Mouse (Mus musculus) forelimb bud, embryonic 11.5 days (tissue): Measurements from ENCODE around the gene 4930451I11Rik.

Source experiments
- DNase-seq: peaks from one replicate; pipeline ENCODE4 v3.0.0-alpha.2; 2012; ENCODE audit warnings: low read depth, low spot score

4930451I11Rik gene

DNA sequence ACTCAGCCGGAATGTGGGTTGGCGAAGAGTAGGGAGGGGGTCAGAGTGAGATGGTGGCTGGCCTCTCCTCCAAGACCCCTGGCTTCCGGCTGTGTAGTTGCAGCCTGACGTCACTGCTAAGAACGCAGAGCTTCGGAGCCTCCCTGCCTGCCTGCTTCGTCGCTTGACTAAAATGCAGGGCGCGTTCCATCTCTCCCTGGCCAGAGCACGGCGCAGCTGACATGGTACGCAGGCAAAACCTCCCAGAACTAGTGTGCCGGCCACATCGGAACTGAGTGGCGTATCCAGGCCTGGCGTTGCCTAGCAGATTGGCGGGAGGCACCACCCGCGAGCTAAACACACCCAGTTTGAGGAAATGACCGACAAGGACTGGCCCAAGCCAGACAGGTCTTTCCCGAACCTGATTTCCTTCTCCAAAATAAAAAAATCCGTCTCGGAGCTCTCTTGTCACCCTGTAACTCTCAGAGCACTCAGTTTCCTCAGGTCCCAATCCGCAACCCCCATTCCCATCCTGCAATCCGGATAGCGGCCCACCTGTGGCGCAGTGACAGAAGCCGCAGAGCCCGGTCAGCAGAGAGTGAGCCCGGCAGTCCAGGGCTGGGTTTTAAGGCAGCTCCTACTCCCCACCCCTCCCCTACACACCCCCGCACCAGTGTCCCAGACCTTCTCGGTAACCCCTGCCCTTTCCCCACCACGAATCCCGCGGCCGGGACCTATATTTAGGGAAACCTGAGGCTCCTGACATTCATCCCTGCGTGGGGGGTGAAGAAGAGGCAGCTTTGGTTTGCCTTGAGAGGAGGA, 31.8 kb downstream of the 4930451I11Rik start:
- DNase-seq = peak; percentile 92

DNA sequence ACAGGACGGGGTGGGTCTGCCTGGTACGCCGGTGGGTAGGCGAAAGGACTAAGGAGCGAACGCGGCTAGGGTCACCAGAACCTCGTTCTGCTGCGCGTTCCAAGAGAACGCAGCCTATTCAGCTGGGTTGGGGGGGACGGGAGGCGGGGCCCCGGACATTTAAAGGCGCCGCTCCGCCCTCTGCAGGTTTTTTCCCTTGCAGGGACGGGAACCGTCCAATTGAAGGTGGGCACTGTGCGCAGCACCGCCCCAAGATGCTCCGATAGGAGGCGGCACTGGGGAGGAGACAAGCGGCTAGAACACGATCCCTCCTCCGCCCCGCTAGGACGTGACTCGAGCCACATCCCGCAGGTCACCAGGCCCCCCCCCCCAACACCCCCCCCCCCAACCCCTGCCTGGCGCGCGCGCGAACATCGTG, 32.4 kb downstream of the 4930451I11Rik start:
- peak; percentile 98 for DNase-seq

DNA sequence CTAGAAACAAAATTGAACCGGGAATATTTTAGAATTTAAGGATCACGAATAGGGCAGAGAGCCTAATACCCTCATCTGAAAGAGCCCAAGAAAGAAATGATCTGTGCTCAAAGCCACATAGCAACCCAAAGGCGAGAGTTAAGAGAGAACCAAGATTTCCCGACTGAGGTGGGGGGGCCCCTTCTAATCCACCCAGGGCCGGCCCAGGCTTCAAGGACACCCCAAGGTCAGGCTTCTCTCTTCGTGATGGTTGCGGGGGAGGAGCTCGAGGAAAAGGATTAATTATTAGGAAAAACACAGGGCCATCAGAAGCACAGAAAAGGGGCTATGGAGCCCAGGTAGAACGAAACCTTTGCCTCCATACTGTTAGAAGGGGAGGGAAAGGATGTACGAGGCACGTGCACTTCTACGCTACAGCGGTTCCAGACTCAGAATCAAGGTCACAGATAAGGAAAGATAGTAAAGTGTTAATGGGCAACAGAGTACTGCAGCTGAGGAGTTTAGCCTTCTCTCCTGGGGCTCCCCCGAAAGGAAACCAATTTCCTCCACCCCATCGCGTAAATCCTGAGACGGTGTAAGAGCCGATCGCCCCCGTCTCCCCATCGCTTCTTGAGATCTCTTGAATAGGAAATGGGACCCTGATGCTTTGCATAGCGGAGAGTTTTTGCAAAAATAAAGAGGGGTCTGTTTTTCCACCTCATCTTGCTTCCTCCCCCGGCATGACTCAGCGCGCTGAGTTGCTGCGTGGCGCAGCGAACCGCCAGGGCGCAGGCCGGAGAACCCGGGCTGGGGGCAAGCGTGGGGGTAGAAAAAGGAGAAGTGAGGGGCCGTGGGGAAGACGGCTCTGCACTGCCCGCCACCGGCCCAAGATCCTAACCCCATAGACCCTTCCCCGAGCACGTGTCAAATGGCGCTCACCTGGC, 33.1 kb downstream of the 4930451I11Rik start:
- peak; percentile 17 for DNase-seq

DNA sequence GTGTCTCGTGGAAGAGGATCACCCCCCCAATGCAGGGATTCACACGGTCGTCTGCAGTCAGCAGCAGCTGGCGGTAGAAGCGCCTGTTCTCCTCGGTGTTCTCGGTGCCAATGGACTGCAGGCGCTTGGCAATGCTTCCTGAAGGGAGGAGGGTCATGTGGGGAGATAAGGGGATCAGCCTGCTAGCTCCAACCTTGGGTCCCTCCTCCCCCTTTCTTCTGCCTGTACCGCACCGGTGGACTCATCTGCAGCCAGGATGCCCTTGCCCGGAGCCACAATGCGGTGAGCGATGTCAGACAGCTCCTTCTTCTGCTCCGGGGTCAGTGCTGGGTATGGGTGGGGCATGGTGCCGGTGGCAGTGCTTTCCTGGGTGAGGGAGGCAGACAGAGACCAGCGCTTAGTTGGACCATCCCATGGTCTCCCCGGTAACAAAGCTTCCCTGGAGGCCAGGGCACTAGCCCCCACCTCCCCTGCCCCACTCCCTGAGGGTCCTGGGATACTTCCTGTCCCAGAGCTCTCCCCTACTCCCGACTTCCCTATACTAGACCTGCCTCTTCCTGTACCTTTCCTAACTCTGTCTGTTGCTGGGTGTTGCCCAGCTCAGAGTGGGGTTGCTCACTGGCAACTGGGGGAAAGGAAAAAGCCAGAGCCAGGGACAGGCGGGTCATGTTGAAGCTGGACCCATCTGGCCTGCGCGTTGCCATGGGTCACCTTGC, 33.9 kb downstream of the 4930451I11Rik start, which contains the start of gene Fam57b:
Fam57b (plus strand) TSS at position 258 of the 716 bp plus-strand sequence.
- DNase-seq = no peak

DNA sequence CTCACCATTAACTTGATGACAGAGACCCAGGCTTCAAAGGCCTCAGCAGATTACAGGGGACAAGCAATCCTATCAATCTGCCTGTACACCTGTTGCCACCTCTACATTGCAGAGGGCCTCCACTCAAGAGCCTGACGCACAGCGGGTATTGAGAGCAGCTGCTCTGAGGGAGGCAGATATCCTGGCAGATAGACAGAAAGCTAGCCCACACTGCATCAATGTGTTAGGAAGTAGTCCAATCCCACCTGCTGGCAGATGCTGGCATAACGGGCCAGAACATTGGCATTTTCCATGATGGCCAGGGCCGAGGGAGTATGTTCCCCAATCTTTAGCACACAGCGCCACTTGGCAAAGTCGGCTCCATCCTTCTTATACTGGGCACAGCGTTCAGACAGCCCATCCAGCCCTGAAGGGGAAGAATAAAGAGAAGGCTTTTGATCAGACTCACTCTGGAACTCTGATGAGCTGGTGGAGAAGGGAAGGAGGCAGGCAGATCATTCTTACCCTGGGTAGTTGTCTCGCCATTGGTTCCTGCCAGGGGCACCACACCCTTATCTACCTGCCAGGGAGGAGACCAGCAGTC, 35.0 kb downstream of the 4930451I11Rik start:
- DNase-seq = no peak

DNA sequence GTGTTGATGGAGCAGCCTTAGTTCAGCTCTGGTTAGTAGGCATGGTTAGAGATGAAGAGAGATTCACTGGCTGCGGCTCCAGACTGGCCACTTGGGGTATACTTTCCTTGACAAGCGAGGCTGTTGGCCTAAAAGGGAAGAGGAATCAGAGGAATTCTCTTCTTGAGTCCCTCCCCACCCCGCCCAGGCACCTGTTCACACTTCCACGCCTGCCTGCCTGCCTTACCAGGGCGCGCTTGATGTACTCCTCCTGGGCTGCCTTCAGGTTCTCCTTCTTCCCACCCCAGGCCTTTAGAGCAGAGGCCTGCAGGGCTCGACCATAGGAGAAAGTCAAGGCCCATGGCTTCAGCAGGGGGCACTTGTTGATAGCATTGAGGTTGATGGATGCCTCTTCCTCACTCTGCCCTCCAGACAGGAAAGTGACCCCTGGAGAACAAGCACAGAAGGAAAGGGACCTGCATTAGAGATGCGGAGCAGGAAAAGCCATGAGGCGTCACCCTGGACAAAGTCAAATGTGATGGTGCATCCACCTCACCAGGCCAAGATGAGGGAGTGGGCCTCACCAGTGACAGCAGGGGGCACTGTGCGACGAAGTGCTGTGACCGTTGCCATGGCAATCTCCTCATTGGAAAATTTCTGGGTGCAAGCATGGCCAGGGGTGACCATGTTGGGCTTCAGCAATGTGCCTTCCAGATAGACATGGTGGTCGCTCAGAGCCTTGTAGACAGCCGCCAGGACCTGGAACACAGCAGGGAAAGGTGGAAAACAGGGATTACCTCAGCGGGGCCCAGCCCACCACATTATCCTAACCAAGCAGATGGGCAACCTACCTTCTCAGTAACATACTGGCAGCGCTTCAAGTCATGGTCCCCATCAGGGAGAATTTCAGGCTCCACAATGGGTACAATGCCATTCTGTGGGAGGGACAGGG, 35.8 kb downstream of the 4930451I11Rik start:
- DNase-seq = no peak

DNA sequence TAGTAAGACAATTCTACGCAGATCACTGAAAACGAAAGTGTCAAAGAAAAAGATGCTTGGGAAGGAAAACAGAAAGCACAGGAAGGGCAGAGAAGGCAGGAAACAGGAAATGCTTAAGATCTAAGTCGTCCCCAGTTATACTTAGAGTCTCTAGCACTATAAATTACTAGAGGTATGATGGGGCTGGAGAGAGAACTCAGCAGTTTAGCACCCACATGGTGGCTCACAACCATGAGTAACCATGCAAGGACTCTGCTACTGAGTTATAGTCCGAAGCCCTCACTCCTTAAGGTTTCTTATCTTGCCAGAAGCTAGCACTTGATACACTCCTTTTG, 37.2 kb downstream of the 4930451I11Rik start:
- DNase-seq = no peak

DNA sequence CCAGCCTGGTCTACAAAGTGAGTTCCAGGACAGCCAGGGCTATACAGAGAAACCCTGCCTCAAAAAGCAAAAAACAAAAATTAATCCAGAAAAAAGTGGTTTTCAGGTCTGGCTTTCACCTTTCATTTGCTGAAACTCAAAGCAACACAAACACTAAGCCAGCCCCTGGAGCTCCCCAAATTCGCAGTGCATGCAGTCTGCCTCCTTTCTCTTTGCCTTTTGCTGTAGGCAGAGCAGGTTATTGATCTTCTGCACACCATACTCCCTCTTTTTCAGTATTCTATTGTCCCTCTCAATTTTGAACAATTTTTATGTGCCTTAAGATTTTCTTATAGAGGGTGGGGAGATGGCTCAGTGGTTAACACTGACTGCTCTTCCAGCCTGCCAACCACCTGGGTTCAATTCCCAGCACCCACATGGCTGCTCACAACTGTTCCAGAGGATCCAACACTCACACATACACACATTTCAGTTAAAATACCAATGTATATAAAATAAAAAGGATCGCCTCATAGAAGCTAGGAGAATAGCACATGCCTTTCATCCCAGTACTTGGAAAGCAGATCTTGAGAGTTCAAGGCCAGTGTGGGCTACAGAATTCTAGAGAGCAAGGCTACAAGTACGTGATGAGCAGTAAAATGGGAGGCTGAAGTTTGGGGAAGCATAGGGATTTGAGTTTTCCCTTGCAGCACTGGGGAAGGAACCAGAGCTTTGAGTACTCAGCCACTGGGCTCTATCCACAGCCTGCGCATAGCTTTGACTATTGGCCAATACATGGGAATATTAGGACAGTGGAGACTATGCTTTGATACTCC, 37.8 kb downstream of the 4930451I11Rik start:
- DNase-seq = no peak

DNA sequence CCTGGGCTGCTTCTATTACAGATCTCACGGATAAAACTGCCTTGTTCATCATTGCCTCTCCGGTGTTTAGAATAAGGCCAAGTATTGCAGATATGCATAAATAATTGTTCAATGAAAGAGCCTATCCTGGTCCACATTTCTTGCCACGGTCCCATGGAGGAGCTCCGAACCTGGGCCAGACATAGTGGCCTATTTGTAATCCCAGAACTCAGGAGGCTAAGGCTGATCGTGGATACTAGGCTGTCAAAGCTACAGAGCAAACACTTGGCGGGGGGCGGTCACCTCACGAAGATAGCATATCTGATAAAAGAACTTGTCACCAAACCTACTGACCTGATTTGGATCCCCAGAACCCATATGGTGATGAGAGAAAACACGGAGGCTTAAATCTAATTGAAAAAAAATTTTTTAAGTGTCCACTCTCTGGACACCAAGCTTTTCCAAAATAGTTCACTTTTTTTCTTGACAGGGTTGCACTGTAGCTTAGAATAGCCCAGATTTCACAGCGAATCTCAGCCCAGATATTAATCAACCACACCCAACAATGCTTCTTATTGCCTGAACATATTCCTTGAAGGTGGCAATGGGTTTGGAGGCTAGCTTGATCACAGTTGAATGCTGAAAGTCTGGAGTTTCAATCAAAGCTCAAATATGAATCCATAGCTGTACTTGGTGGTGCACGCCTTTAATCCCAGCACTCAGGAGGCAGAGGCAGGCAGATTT, 38.6 kb downstream of the 4930451I11Rik start:
- DNase-seq = no peak

DNA sequence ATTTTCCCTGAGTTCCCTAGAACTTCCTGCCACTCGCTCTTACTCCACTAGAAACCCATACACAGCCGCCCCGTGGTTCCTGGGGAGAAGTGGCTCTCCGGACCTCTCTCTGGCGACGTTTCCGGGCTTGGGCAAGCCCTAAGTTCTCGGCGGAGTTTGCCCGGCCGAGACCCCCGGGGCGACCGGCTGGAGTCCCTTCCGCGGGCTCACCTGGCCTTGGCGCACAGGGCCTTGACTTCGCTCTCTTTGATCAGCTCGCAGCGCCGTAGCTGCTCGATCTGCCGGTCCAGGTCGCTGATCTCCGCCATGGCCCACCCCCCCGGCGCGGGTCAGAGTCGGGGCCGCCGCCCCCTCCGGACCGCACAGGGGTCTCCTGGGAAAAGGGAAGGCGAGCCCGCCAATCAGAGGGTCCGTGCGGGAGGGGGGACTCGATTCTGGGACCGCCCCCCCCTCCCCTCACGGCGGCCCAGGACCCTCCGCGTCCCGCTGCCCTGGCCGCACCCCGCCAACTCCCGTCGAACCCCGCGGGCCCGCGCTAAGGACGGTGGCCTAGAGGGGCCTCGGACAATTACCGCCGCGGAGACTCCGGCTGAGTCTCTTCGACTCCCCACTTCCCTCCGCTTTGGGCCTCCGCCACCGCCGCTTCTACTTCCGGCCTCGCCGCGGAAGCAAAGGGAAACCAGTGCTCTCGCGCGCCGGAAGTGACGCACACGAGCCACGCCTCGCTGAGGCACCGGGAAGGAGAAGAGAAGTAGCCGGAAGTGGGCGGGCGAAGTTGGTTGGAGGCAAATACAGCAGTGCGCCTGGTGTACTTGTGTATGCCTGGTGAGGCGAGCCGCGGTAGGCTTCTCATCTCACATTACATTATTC, 39.4 kb downstream of the 4930451I11Rik start, which contains the start of gene Ppp4c:
Ppp4c (minus strand) TSS at position 646 of the 870 bp plus-strand sequence.
- DNase-seq = peak; percentile 97

DNA sequence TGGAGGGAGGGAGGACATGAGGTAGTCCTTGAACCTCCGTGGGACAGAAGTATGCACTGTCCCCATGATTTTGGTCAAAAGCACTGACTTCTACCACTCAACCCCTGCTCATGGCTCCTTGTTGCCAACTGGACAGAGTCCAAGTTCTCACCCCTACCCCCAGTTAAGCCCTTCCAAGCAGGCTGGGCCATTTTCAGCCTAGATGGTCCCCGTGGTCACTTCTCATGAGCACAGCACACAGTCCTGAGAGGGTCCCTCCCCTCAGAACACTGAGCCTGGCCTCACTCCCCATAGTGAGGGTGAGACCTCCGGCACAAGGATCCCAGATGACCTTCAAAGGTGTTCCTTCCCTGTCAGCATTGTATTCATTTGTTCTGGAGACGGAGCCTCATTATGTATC, 42.3 kb downstream of the 4930451I11Rik start:
- no peak for DNase-seq

DNA sequence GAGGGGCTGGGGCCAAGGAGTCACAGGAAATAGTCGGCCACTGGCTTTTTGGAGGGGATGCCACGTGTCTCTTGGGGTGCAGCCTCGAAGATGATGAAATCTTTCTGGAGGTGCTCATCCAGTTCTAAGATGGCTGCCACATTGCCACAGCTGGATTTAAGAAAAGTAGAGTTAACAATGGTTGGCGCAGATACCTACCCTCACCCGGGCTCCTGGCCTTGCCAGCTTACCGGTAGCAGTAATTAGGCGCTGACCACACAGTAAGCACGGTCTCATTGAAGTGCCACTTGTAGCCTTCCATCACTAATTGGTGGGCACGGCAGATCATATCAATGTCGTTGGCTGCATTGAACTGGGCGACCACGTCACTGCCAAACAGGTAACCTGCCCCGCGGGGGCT, 45.3 kb downstream of the 4930451I11Rik start:
- DNase-seq = no peak

DNA sequence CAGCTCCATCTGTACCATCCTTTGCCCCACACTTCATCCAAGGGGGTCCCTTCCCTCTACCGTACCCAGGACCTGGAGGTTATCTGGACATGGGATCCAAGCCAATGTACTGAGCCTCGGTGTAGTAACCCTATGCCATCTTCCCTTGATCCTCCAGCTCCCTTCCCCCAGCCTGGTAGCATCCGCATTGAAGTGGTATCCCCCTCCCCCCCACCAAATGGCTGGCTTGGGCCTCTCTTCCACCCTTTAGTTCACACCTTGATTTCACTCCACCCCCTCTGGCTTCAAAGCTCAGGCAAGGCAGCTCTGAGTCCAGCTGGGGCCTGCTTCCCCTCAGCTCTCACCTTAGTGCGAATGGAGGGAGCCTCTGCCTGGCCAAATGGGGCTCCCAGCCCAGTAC, 46.4 kb downstream of the 4930451I11Rik start:
- no peak for DNase-seq

DNA sequence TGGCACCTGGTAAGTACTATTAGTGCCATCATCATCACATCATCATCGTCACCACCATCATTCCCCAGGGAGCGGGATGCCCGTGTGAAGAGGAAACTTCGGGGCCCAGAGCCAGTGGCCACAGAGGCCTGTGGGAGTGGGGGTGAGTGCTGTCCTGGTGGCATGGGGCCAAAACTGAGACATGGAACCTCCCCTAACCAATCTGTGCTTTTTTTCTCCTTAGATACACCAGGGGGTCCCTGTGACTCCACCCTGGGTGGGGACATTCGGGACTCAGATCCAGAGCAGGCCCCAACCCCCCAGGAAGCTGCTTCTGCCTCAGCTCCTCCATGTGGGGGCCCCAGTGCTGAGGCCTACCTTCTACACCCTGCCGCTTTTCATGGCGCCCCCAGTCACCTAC, 47.0 kb downstream of the 4930451I11Rik start:
- no peak for DNase-seq

DNA sequence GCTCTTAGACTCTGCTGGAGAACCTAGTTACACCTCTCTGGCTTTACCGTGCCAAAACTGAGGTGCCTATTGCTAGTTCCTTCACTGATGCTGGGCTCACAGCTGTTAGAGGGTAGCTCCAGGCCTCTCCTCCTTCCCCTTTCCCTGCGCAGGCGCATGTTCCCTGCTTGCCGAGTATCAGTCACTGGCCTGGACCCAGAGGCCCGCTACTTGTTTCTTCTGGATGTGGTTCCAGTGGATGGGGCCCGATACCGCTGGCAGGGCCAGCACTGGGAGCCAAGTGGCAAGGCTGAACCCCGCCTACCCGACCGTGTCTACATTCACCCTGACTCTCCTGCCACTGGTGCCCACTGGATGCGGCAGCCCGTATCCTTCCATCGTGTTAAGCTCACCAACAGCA, 48.7 kb downstream of the 4930451I11Rik start:
- DNase-seq = no peak

DNA sequence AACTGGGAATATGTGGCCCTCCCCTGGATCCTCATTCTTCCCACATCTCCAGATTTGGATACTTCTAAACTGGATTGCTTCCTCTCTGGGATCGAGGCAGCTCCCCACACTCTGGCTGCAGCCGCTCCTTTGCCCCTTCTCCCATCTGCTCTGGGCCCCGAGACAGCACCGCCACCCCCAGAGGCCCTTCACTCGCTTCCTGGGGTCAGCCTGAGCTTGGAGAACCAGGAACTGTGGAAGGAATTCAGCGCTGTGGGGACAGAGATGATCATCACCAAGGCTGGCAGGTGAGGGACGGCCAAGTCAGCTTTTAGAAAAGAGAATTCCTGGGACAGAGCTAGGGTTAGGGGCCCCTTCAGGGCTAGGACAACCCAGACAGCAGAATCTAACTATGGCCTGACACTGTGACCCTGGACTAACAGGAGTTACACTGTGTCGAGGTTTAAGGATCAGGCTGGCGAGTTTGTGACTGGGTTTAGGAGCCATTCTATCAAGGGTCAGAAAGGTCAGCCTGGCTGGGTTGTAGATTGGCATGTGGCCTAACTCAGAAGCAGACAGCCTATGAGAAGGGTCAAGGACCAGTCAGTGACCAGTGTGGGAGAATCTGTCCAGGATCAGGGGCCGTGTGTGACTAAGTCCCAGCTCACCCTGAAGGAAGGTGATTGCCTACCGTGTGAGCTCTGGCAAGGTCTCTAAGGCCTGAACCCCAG, 49.6 kb downstream of the 4930451I11Rik start:
- DNase-seq = no peak

DNA sequence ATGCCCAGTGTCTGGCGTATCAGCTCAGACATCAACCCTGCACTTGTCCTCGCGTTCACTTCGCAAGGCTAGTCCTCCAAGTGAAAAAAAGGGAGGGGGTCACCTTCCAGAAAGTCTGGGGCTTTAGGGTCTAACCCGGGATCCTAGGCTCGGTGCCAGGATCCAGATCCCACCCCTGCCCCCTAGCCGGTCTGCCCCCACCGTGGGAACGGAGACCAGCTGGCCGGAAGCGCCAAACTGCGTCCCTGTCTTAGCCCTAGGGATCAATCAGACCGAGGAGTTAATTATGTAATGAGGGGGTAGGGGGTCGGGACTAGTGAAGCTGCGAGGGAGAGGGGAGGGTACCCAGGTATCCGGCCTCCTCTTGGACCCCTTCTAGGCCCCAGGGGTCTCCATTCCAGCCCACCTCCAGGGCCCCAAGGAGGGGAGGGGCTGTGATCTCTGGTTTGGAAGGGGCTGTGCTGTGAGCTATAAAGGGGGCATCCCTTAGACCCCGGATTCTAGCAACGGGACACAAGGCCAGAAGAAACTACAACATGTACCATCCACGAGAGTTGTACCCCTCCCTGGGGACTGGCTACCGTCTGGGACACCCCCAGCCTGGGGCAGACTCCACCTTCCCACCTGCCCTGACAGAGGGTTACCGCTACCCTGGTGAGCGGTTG, 50.3 kb downstream of the 4930451I11Rik start, which contains the start of gene Tbx6:
Tbx6 (plus strand) TSS at position 513 of the 665 bp plus-strand sequence.
- DNase-seq = no peak
